Mouse (Mus musculus) liver, postnatal 0 days (tissue): ENCODE data around the gene Zfhx3.

Source experiments
- CTCF ChIP-seq: sonication (generic); IDR thresholded peaks from 2 replicates; pipeline ENCODE4 v1.5.1; 2016; ENCODE audit warnings: antibody characterized with exemption, low read depth
- EP300 ChIP-seq: IDR thresholded peaks from 2 replicates; pipeline ENCODE4 v1.6.1; 2016; ENCODE audit warnings: antibody characterized with exemption, low read depth, mild to moderate bottlenecking

GRCm38 (mm10) chr8:108422521-108422920 lies 480.1 kb downstream of the Zfhx3 start:
- TF ChIP-seq CTCF (no peak), EP300 (no peak)
